Mouse (Mus musculus) brain, embryonic 14.5 days (tissue): ENCODE results near the gene Tmem151b. TPM values are rescaled to one million over a fixed set of nuclear protein-coding genes. Genes with fewer than 3 reads are reported as not detected.

ENCODE experiments used
- DNase-seq: peaks from one replicate; pipeline ENCODE4 v3.0.0-alpha.2; 2011; ENCODE audit warnings: low read depth
- CTCF ChIP-seq: fragments of 200-500 bp; IDR thresholded peaks from 2 replicates; pipeline ENCODE4 v1.5.1; 2012; ENCODE audit warnings: inconsistent platforms, mild to moderate bottlenecking, moderate library complexity, borderline replicate concordance; ENCODE audit not compliant: insufficient read depth, insufficient read length; ENCODE audit errors: extremely low read depth
- POLR2A ChIP-seq: fragments of 200-500 bp; IDR thresholded peaks from 2 replicates; pipeline ENCODE4 v1.6.1; 2012; ENCODE audit warnings: mild to moderate bottlenecking, inconsistent platforms, borderline replicate concordance; ENCODE audit not compliant: poor library complexity, insufficient read depth, insufficient read length, severe bottlenecking; ENCODE audit errors: extremely low read depth
- polyA plus RNA-seq: library from polyadenylated mRNA; depleted of rRNA; stranded (reverse); fragments of >200 nt; gene quantifications from 2 replicates; pipeline ENCODE4 v1.2.3, GENCODE M21; 2012; rRNA removed

The Tmem151b gene
- 33.3 and 46.5 TPM in 2 replicates for polyA plus RNA-seq

- DNase-seq: peak; percentile 92
- TF ChIP-seq POLR2A (peak; percentile 77), CTCF (no peak)
Measured at GRCm38 (mm10) chr17:45549617-45550181, at the start of gene Tmem151b. TSS of gene Tmem151b (minus strand) at chr17:45549677.

- no peak for DNase-seq
- no peak for TF ChIP-seq POLR2A
- no peak for TF ChIP-seq CTCF
Measured at GRCm38 (mm10) chr17:45598891-45599290, 49.4 kb upstream of the Tmem151b start.

GRCm38 (mm10) chr17:45598376-45598775 lies 48.9 kb upstream of the Tmem151b start:
- TF ChIP-seq POLR2A (no peak), CTCF (no peak)
- DNase-seq: no peak

- peak; percentile 89 for DNase-seq
- no peak for TF ChIP-seq CTCF
- TF ChIP-seq POLR2A: no peak
Measured at GRCm38 (mm10) chr17:45597787-45598186, 48.3 kb upstream of the Tmem151b start.

DNA sequence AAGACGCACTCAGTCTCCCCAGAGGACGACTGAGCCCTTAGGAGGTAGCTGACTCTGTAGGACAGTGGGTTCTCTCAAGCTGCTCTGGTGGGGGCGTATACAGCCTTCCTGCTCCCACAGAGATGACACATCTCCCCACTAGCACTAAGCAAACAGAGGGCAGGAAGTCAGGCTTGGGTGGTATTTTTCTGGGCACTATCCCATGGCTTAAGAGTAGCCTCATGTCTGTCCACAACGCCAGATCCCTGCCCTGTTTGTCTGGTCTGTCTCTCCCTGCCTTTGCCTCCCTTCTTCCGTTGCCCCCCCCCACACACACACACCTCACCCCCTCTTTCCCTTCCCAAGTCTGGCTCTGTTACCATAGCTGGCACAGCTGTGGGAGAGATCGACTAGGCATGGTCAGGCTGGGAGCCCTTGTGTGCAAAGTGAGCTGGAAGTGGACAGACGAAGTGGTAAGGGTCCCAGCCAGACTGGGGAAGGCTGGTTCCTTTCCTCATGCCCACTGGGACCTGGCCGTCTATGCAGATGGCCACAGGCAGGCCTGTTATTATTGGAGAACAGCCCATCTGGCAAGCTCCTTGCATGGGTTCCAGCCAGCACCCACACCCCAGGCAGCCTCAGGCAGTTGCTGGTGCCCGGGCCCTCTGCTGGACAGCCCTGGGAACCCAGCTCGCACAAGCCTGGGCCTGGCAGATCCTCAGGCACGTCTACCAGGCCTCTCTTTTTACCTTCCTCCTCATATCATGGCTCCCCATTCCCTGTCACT lies 47.3 kb upstream of the Tmem151b start:
- TF ChIP-seq CTCF (peak; percentile 62), POLR2A (no peak)
- DNase-seq: peak; percentile 79

GRCm38 (mm10) chr17:45595736-45596390 lies 46.4 kb upstream of the Tmem151b start:
- DNase-seq: no peak
- TF ChIP-seq POLR2A (no peak), CTCF (no peak)

DNA sequence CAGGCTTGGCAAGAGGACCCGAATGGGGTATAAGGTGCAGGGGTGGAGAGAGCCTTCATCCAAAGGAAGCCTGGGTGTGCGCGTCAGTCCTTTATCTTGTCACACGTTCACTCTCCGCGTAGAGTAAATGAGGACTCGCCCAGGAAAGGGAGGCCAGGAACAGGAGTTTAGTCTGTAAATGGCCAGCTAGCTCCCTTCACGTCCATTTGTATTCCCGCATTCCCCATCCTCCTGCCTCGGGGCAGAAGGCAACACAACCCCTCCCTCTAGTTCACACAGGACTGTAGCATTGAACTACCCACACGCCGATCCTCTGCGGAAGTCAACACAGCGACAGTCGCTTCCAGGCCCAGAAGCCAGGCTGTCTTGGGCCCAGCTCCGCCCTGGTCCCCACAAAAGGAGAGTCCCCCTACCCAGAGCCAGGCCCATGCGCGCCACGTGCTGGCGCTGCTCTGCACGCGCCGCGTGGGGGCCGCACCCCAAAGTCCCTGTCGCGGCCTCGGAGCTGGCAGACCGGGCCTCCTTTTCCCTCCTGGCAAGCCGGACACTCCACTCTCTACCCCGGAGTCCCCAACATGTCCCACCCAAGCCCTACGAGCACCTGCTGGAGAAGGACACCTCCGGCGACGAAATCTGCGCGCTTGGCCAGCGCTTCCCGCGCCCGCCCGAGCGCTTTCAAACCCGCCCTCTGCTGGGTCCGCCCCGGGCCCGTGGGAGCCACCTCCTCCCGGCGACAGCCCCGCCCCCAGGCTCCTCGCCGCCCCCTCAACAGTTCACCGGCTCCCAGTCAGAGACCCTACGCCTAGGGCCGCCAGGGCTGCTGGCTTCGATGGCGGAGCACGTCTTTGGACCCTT lies 45.6 kb upstream of the Tmem151b start:
- DNase-seq: peak; percentile 81

GRCm38 (mm10) chr17:45594195-45594594 lies 44.7 kb upstream of the Tmem151b start:
- DNase-seq: no peak
- TF ChIP-seq POLR2A (no peak), CTCF (no peak)

More for the DNA sequence above, 45.6 kb upstream of the Tmem151b start:
- TF ChIP-seq POLR2A: peak; percentile 17; the same call in 1 of the 2 replicates
- TF ChIP-seq CTCF: no peak

GRCm38 (mm10) chr17:45593479-45593878 lies 44.0 kb upstream of the Tmem151b start:
- DNase-seq: no peak
- TF ChIP-seq CTCF: no peak
- no peak for TF ChIP-seq POLR2A

GRCm38 (mm10) chr17:45592606-45593431 lies 43.3 kb upstream of the Tmem151b start:
- TF ChIP-seq POLR2A: no peak
- no peak for TF ChIP-seq CTCF
- no peak for DNase-seq
